Mouse (Mus musculus) urinary bladder, adult 2 months (tissue): ENCODE results near the gene Tapt1. TPM values are rescaled to one million over a fixed set of nuclear protein-coding genes. Genes with fewer than 3 reads are reported as not detected.
"Not testable (repeated sequence)": the region's sequence is repeated elsewhere in the genome, so short reads cannot be mapped to it uniquely, and the experiment has no call there.

ENCODE experiments used
- DNase-seq: peaks from one replicate; pipeline ENCODE4 v3.0.0; 2022; ENCODE audit warnings: low spot score
- polyA plus RNA-seq: library from polyadenylated mRNA; depleted of rRNA; stranded (reverse); fragments of >200 nt; gene quantifications from 2 replicates; pipeline ENCODE4 v1.2.3, GENCODE M21; 2012; rRNA removed

Tapt1 gene
- 43.2 and 49.3 TPM in 2 replicates for polyA plus RNA-seq

- DNase-seq = peak; percentile 90
These were observed at the start of gene Tapt1 for GRCm38 (mm10) chr5:44226521-44227461. Gene Tapt1, minus strand, starts transcription at chr5:44226626.

GRCm38 (mm10) chr5:44271564-44271963 lies 45.1 kb upstream of the Tapt1 start:
- no peak for DNase-seq

GRCm38 (mm10) chr5:44268524-44268923 lies 42.1 kb upstream of the Tapt1 start:
- DNase-seq = not testable (repeated sequence)

- no peak for DNase-seq
These were observed 35.3 kb upstream of the Tapt1 start for GRCm38 (mm10) chr5:44261691-44262090.

- DNase-seq = no peak
These were observed 34.7 kb upstream of the Tapt1 start for GRCm38 (mm10) chr5:44261172-44261571.

GRCm38 (mm10) chr5:44259678-44260077 lies 33.3 kb upstream of the Tapt1 start:
- no peak for DNase-seq

- no peak for DNase-seq
These were observed 31.7 kb upstream of the Tapt1 start for GRCm38 (mm10) chr5:44258163-44258562.

GRCm38 (mm10) chr5:44257401-44257800 lies 31.0 kb upstream of the Tapt1 start:
- DNase-seq = no peak

GRCm38 (mm10) chr5:44256512-44256911 lies 30.1 kb upstream of the Tapt1 start:
- DNase-seq = no peak

GRCm38 (mm10) chr5:44255756-44256398 lies 29.5 kb upstream of the Tapt1 start:
- DNase-seq = no peak

- no peak for DNase-seq
These were observed 27.0 kb upstream of the Tapt1 start for GRCm38 (mm10) chr5:44253449-44253848.

- DNase-seq = no peak
These were observed 26.0 kb upstream of the Tapt1 start for GRCm38 (mm10) chr5:44252395-44252794.

GRCm38 (mm10) chr5:44250211-44250955 lies 24.0 kb upstream of the Tapt1 start:
- no peak for DNase-seq

- DNase-seq = no peak
These were observed 22.9 kb upstream of the Tapt1 start for GRCm38 (mm10) chr5:44249363-44249762.

- DNase-seq = no peak
These were observed 20.2 kb upstream of the Tapt1 start for GRCm38 (mm10) chr5:44246493-44247217.

- DNase-seq = no peak
These were observed 18.5 kb upstream of the Tapt1 start for GRCm38 (mm10) chr5:44244894-44245423.

GRCm38 (mm10) chr5:44242828-44243227 lies 16.4 kb upstream of the Tapt1 start:
- DNase-seq = no peak

GRCm38 (mm10) chr5:44241726-44242125 lies 15.3 kb upstream of the Tapt1 start:
- DNase-seq = no peak

- no peak for DNase-seq
These were observed 13.0 kb upstream of the Tapt1 start for GRCm38 (mm10) chr5:44239187-44240136.

- DNase-seq = no peak
These were observed 11.8 kb upstream of the Tapt1 start for GRCm38 (mm10) chr5:44238201-44238600.
